Mouse (Mus musculus) midbrain, postnatal 0 days (tissue): ENCODE data around the gene Crygs. TPM values are rescaled to one million over a fixed set of nuclear protein-coding genes. Genes with fewer than 3 reads are reported as not detected.

Experiments
- ATAC-seq: fragments of 200-750 bp; cut with Nextera tagmentation; 2 replicates; pipeline ENCODE4 v1.8.0; 2017; ENCODE audit warnings: moderate number of reproducible peaks, mild to moderate bottlenecking, moderate TSS enrichment, moderate library complexity; ENCODE audit not compliant: low FRiP score
- DNase-seq: peaks from one replicate; pipeline ENCODE4 v3.0.0-alpha.2; 2015; ENCODE audit warnings: low spot score
- H3K27ac ChIP-seq: fragments of 300-500 bp; sonication (generic); 2 replicates; pipeline ENCODE4 v1.5.1; 2014; ENCODE audit warnings: low read depth, mild to moderate bottlenecking, low read length, mixed read lengths
- H3K27me3 ChIP-seq: fragments of 300-500 bp; sonication (generic); 2 replicates; pipeline ENCODE4 v1.6.1; 2014; ENCODE audit warnings: low read length, control low read depth, mixed read lengths; ENCODE audit not compliant: insufficient read depth
- H3K36me3 ChIP-seq: fragments of 300-500 bp; sonication (generic); 2 replicates; pipeline ENCODE4 v1.6.1; 2014; ENCODE audit warnings: low read length, control low read depth, mixed read lengths; ENCODE audit not compliant: insufficient read depth
- H3K4me1 ChIP-seq: fragments of 300-500 bp; sonication (generic); 2 replicates; pipeline ENCODE4 v1.6.1; 2014; ENCODE audit warnings: mild to moderate bottlenecking, control low read depth, antibody characterized with exemption, low read length, mixed read lengths; ENCODE audit not compliant: insufficient read depth
- H3K4me2 ChIP-seq: fragments of 300-500 bp; sonication (generic); 2 replicates; pipeline ENCODE4 v1.6.1; 2014; ENCODE audit warnings: low read depth, mild to moderate bottlenecking, low read length, mixed read lengths; ENCODE audit not compliant: poor library complexity, severe bottlenecking
- H3K4me3 ChIP-seq: fragments of 300-500 bp; sonication (generic); 2 replicates; pipeline ENCODE4 v1.5.1; 2014; ENCODE audit warnings: low read depth, mild to moderate bottlenecking, low read length, moderate library complexity
- H3K9ac ChIP-seq: fragments of 300-500 bp; sonication (generic); replicated peaks from 2 replicates; pipeline ENCODE4 v1.6.1; 2014; ENCODE audit warnings: mild to moderate bottlenecking, low read length, moderate library complexity, mixed read lengths; ENCODE audit not compliant: poor library complexity, severe bottlenecking
- H3K9me3 ChIP-seq: fragments of 300-500 bp; sonication (generic); 2 replicates; pipeline ENCODE4 v1.6.1; 2016; ENCODE audit warnings: low read length, control low read depth
- CTCF ChIP-seq: IDR thresholded peaks from 2 replicates; pipeline ENCODE4 v1.5.1; 2016; ENCODE audit warnings: antibody characterized with exemption, mild to moderate bottlenecking
- WGBS: fragments of 180-500 bp; shearing (Covaris S2); extraction: QIAGEN DNeasy Blood & Tissue Kit; methylation state at CpG from one replicate; pipeline ENCODE4 v1.1.7; 2014; 5-methylcytosine and 5-hydroxymethylcytosine counted together
- polyA plus RNA-seq: library from polyadenylated mRNA; unstranded; fragments of >200 nt; fragmentation: Nextera tagmentation; extraction: Ambion mirVana; gene quantifications from 2 replicates; pipeline ENCODE4 v1.2.1, GENCODE M21; 2015
- total RNA-seq: library from RNA; depleted of rRNA; stranded (reverse); fragments of >200 nt; gene quantifications from 2 replicates; pipeline ENCODE4 v1.2.3, GENCODE M21; 2014; rRNA removed

Crygs gene
- not detected in 2 replicates for total RNA-seq
- 0.45 TPM in 1 of 2 replicates, not detected in the other for polyA plus RNA-seq

DNA sequence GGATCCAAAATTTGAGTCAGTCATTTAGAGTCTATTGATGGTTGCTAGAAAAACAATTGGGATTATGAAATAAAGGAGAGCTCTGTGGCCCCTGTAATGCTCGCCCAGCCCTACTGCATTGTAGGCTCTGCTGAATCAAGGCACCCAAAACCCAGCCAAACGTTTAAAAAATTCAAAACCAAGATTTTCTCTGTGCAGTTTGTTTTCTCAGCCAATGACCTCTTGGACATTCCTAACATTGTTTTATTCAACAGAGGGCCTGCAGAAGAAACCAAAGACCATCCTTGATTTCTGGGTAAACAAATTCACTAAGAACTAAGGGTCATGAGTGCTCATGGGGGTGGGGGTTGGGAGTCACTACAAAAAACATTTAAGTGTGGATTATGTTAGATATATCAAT is at the start of gene Crygs:
TSS of gene Crygs (minus strand) at position 101 of the 400 bp plus-strand sequence.
- no peak for ATAC-seq
- WGBS, result 88% methylated on average over 2 of the region's 2 CpGs

DNA sequence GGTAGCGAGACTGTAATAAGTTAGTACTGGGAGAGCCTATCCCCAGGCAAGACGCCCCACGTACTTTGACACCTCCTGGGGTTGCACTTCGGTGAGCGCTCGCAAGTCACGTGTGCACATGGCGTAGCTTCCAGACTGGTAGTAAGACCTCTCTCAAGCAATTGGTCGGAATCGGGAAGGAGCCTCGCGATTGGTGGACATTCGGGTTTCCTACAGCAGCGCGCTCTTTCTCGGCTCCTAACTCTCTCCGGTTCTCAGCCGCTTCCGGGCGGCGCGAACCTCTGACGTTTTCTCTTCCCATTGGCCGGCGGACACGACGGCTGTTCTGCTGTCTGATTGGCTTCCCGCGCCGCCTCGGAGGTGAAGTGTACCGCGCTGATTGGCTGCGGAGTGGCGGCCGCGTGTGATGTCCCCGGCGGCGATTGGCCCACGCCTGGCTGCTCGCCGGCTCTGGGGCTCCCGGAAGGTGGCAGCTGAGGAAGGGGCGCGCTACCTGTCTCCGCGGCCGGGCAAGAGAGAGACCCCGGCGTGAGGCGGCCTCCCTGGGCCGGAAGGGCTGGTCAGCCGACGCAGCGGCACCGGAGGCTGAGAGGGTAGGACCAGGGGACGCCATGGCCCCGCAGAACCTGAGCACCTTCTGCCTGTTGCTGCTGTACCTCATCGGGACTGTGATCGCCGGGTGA is 46.2 kb upstream of the Crygs start, which contains the start of the genes Tbccd1 and Dnajb11:
TSS of gene Tbccd1 (minus strand) at position 239 of the 683 bp plus-strand sequence.
TSS of gene Dnajb11 (plus strand) at position 415 of the 683 bp plus-strand sequence.
- peaks cover 11% of the 10 kb centered on the region; the same call in 1 of the 2 replicates for H3K4me1 ChIP-seq
- under 1% methylated on average over 61 of the region's 62 CpGs for WGBS
- TF ChIP-seq CTCF, result no peak
- H3K4me3 ChIP-seq, result peak within 1 kb of the TSS; percentile 98
- H3K9ac ChIP-seq, result peak within 1 kb of the TSS; percentile 95
- no peaks in the 10 kb centered on the region for H3K9me3 ChIP-seq
- peak within 1 kb of the TSS; percentile 73 for H3K27ac ChIP-seq
- no peaks in the 10 kb centered on the region for H3K36me3 ChIP-seq
- peak; percentile 99 for DNase-seq
- H3K27me3 ChIP-seq, result no peaks in the 10 kb centered on the region
- ATAC-seq, result peak; percentile 99
- H3K4me2 ChIP-seq, result peak within 1 kb of the TSS; percentile 87

More for the DNA sequence above, at the start of gene Crygs:
- no peak for DNase-seq
- no peak for TF ChIP-seq CTCF
- H3K9me3 ChIP-seq, result no peaks in the 10 kb centered on the region
- H3K27ac ChIP-seq, result no peak within 1 kb of the TSS
- H3K4me1 ChIP-seq, result no peaks in the 10 kb centered on the region
- no peak within 1 kb of the TSS for H3K4me3 ChIP-seq
- no peak within 1 kb of the TSS for H3K4me2 ChIP-seq
- no peak within 1 kb of the TSS for H3K9ac ChIP-seq
- H3K36me3 ChIP-seq, result 0 out of 2 replicates have a peak, but pooled peaks cover 5% of the 10 kb centered on the region
- H3K27me3 ChIP-seq, result 0 out of 2 replicates have a peak, but pooled peaks cover 5% of the 10 kb centered on the region

DNA sequence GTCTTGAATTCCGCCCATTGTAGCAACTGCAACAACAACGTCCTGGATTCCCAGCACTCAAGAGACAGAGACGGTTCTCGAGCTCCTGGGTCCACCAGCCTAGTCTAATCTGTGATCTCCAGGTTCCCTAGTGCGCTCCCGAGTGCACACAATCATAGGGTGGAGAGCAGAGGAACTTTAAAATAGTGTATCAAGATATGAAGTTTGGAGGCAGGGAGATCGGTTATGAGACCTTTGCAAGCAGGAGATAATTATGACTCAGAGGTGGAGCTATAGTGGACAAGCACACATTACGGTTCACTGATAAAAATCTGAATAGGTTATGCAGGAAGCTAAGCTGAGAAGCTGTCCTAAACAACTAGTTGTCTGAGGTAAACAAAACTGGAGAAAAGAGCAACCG is 45.4 kb upstream of the Crygs start:
- Histone ChIP-seq H3K9ac (peak overlapping the region; percentile 48), H3K9me3 (no peaks in the 10 kb centered on the region), H3K4me2 (peak overlapping the region; percentile 67), H3K4me3 (peak overlapping the region; percentile 98), H3K4me1 (peaks cover 11% of the 10 kb centered on the region; the same call in 1 of the 2 replicates), H3K27me3 (no peaks in the 10 kb centered on the region), H3K36me3 (no peaks in the 10 kb centered on the region), H3K27ac (0 out of 2 replicates have a peak overlapping the region, but pooled peaks have one; percentile 47)
- WGBS, result 16% methylated on average over 9 of the region's 9 CpGs
- TF ChIP-seq CTCF, result no peak
- no peak for ATAC-seq
- DNase-seq, result no peak

DNA sequence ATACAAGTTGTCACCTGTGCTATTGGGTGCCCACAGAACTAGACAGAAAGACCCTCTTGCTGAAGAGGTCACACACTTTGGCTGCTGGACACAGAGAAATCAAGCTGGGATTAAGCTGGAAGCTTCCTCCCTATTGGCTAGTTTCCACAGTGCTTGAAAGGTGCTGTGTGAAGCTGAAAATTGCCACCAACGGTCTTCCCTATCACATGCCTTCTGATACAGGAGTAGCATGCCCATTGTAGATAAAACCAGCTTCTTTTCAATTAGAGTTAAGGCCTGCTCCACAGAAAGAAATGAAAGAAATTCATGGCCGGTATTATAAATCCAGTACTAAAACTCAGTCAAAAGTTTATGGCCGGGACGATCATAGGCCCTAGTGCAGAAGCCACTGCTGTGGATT is 41.3 kb upstream of the Crygs start:
- H3K36me3 ChIP-seq, result no peaks in the 10 kb centered on the region
- no peak overlapping the region for H3K4me3 ChIP-seq
- no peak for TF ChIP-seq CTCF
- no peaks in the 10 kb centered on the region for H3K9me3 ChIP-seq
- H3K9ac ChIP-seq, result no peak overlapping the region
- ATAC-seq, result no peak
- H3K4me1 ChIP-seq, result peaks cover 5% of the 10 kb centered on the region; the same call in 1 of the 2 replicates
- no peak overlapping the region for H3K27ac ChIP-seq
- WGBS, result 96% methylated on average over 4 of the region's 4 CpGs
- no peak for DNase-seq
- H3K4me2 ChIP-seq, result no peak overlapping the region
- H3K27me3 ChIP-seq, result no peaks in the 10 kb centered on the region

DNA sequence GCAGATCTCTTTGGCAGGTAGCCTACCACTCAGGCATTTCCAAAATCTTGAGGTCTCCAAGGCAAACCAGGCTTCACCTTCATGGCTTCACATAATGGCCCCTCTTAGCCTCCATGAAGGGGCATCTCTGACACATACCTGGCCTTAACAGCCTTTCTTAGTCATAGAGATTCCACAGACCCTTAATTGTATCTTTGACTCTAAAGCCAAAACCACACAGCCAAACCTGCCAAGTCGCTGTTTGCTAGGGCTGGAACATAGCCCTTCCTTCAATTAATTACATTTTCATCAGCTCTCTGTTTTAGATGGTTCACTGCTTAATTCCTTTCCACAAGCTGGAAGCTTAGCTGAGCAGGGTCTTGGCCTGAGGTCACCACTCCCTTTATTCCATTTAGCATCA is 37.0 kb upstream of the Crygs start:
- H3K27me3 ChIP-seq, result no peaks in the 10 kb centered on the region
- ATAC-seq (no peak), DNase-seq (no peak)
- no peak overlapping the region for H3K9ac ChIP-seq
- no peaks in the 10 kb centered on the region for H3K36me3 ChIP-seq
- 100% methylated on average over 1 of the region's 1 CpGs for WGBS
- TF ChIP-seq CTCF, result no peak
- H3K4me2 ChIP-seq, result no peak overlapping the region
- H3K4me3 ChIP-seq, result no peak overlapping the region
- H3K4me1 ChIP-seq, result 0 out of 2 replicates have a peak, but pooled peaks cover 2% of the 10 kb centered on the region
- no peak overlapping the region for H3K27ac ChIP-seq
- no peaks in the 10 kb centered on the region for H3K9me3 ChIP-seq

DNA sequence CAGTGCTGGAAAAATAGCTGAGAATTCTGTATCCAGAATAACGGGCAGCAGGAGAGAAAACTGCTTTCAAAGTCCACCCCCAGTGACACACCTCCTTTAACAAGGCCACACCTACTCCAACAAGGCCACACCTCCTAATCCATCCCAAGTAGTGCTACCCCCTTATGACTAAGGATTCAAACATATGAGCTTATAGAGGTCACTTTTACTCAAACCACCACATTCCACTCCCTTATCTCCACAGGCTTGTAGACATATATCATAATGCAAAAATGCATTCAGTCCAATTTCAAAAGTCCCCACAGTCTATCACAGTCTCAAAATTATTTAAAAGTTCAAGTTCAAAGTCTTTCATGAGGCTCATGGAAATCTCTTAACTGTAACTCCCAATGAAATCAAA is 36.3 kb upstream of the Crygs start:
- Histone ChIP-seq H3K9me3 (no peaks in the 10 kb centered on the region), H3K27ac (no peak overlapping the region), H3K9ac (no peak overlapping the region), H3K4me2 (no peak overlapping the region), H3K4me1 (0 out of 2 replicates have a peak, but pooled peaks cover 2% of the 10 kb centered on the region), H3K27me3 (no peaks in the 10 kb centered on the region), H3K4me3 (no peak overlapping the region), H3K36me3 (no peaks in the 10 kb centered on the region)
- no peak for TF ChIP-seq CTCF
- ATAC-seq (no peak), DNase-seq (no peak)
- WGBS, result 96% methylated on average over 1 of the region's 1 CpGs
